Mouse (Mus musculus) mature B cell (primary cell): Measurements from ENCODE around the gene Hnrnpl.

Source experiments
- in situ Hi-C: fragments of 300-500 bp; cut with MboI; formaldehyde crosslinking; loops from 2 replicates; pipeline ENCODE4 v1.14.3; 2019

Hnrnpl gene

GRCm38 (mm10) chr7:28790066-28790806, 18.1 kb upstream of the Hnrnpl start:
- in situ Hi-C loops, result no loop called here

GRCm38 (mm10) chr7:28791706-28792105, 16.6 kb upstream of the Hnrnpl start:
- in situ Hi-C loops, result no loop called here

DNA sequence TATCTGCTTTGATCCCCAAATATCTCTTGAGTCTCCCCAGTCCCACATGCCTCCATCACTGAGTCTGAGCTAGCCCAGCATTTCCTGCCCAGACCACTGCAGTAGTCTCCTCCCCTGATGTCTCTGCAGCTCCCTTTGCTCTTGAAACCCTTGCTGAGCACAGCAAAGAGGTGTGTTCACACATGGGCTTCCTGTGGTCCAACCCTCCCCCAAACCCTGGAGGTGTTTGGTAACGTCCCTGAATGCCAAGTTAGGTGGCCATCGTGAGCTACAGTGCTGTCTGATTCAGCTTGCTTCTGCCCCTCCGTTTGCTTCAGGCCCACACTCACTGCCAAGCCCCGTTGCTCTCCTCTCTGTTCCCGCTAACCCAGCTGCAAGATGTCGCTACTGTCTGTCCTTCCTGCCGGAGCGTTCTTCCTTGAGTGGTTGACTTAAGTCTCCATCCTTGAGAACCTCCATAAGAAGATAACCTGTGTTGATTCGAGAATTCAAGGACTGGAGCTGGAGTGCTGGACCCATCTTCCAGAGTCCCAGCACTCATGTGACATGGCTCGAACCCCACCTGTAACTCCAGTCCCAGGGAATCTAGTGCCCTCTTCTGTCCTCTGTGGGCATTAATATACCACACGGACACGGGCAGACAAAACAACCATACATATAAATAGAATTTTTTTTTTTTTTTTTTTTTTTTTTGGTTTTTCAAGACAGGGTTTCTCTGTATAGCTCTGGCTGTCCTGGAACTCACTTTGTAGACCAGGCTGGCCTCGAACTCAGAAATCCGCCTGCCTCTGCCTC, 15.8 kb upstream of the Hnrnpl start:
- in situ Hi-C loops, result no loop called here

- in situ Hi-C loops, result no loop called here
These were observed 14.5 kb upstream of the Hnrnpl start for GRCm38 (mm10) chr7:28793834-28794233.

DNA sequence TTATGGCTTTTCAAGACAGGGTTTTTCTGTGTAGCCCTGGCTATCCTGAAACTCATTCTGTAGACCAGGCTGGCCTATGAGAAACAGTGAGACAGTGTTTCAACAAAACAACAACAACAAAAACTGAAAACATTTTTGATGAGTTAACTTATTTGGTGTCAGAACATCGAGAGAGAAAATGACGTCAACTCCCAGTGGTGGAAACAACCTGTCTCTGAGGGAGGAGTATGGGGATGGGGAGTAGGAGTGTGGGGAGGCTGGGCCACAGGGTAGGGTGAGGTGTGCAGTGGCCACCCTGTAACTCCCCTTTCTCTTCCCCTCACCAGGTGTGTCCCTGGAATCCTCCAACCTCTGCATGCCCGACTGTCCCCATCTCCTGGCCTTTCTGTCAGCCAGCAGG, 13.8 kb upstream of the Hnrnpl start:
- in situ Hi-C loops, result no loop called here

DNA sequence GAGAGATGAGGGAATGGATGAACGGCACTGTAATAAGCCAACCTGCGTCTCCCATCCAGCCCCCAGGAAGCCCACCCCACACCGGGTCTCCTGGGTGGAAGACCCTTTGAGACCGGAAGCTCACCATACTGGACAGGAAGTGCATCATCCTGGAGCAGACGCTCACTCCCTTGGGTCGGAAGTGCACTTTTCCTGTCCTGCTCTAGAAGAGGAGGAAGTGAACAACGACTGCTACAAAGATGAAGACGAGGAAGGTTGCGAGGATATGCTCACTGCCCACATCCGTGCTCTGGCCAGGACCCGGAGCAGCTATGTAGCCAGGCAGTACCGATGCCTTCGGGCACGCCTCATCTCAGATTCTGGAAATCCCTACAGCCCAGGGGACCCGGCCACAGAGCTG, 12.5 kb upstream of the Hnrnpl start:
- in situ Hi-C loops, result loop anchor here (5.0 kb wide), 1 partner anchor 71 kb away; no protein-coding TSS in a partner anchor

GRCm38 (mm10) chr7:28796562-28796975, 11.8 kb upstream of the Hnrnpl start:
- in situ Hi-C loops, result loop anchor here (5.0 kb wide), 1 partner anchor 71 kb away; no protein-coding TSS in a partner anchor

GRCm38 (mm10) chr7:28799994-28800393, 8.3 kb upstream of the Hnrnpl start:
- in situ Hi-C loops, result loop anchor here (5.0 kb wide), 1 partner anchor 67 kb away; no protein-coding TSS in a partner anchor

DNA sequence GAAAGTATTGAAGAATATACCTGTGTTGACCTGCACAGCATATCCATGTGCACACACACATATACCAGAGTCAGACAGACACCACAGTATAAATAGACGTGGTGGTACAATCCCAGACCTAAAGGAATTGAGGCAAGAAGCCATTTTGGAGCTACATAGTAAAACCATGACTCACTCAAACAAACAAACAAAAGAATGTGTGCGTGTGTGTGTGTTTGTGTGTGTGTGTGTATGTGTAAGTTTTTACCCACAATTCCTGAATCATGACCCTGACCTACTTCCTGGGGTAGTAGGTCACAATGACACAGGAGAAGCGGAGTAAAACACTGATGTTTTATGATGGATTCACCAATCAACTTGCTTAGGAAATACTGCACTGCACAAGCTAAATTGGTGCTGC, 6.9 kb upstream of the Hnrnpl start:
- in situ Hi-C loops, result no loop called here

GRCm38 (mm10) chr7:28801901-28802670, 6.3 kb upstream of the Hnrnpl start:
- in situ Hi-C loops, result no loop called here

GRCm38 (mm10) chr7:28802846-28803588, 5.3 kb upstream of the Hnrnpl start:
- in situ Hi-C loops, result no loop called here

DNA sequence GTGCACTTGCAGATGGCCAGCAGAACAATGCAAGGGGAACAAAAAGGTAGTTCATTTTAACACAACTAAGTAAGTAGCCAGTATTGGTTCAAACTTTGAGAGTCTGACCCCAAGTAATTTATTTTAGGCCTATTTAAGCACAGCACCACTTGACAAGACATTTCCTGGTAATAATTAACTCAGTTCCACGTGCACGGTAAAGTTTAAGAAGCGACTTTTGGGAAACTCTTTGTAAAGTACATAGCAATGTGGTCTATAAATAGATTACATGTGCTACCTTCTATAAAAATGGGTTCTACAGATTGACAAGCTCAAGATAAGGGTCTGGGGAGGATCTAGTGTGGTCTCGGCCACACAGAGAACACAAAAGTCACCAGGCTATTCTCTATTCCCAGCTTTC, 4.6 kb upstream of the Hnrnpl start:
- in situ Hi-C loops, result no loop called here

- in situ Hi-C loops, result no loop called here
These were observed 1.5 kb upstream of the Hnrnpl start for GRCm38 (mm10) chr7:28806869-28807268.

DNA sequence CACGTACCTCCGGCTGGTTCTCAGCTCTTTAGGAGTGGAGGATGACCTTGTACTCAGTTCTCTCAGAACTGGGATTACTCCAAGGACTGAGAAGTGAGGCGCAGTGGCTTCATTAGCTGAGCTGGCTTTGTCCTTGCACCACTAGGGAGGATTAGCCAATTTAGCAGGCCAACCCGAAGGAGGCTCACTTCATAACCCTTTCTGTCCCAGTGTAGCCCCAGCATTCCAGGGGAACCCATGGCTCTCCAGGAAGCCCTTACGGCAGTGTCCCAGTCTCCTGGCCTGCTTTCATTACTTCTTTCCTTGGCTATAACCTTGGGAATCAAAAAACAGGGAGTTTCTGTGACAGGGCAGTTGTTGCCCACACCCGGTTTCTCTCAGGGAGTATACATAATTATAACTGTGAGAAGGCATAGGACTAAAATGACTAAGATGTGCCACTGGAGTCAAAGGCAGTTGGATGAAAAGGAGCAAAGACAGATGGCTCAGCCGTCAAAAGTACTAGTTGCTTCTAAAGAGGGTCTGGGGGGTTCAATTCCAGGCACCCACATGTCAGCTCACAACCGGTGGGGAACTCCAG, 610 bp upstream of the Hnrnpl start:
- in situ Hi-C loops, result no loop called here

DNA sequence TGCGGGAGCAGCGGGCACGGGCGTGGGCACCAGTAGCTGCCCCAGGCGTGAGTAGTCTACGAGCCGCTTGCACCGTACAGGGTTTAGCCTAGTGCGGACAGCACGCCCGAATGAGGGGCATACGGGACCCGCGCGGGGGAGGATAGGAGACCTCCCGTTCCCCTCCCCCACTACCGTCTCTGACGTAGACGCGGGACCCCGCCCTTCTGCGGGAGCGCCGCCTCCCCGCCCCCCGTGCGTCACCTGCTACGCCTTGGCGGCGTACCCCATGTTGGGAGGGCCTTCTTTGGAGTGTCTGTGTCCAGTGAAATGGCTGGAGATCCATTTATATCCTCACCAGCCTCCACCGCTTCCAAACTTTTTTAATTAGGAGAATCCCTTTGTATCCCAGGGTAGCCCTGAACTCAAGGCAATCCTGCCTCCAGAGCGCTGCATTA, 634 bp downstream of the Hnrnpl start:
- in situ Hi-C loops, result no loop called here

GRCm38 (mm10) chr7:28809401-28810089, 1.2 kb downstream of the Hnrnpl start:
- in situ Hi-C loops, result no loop called here

DNA sequence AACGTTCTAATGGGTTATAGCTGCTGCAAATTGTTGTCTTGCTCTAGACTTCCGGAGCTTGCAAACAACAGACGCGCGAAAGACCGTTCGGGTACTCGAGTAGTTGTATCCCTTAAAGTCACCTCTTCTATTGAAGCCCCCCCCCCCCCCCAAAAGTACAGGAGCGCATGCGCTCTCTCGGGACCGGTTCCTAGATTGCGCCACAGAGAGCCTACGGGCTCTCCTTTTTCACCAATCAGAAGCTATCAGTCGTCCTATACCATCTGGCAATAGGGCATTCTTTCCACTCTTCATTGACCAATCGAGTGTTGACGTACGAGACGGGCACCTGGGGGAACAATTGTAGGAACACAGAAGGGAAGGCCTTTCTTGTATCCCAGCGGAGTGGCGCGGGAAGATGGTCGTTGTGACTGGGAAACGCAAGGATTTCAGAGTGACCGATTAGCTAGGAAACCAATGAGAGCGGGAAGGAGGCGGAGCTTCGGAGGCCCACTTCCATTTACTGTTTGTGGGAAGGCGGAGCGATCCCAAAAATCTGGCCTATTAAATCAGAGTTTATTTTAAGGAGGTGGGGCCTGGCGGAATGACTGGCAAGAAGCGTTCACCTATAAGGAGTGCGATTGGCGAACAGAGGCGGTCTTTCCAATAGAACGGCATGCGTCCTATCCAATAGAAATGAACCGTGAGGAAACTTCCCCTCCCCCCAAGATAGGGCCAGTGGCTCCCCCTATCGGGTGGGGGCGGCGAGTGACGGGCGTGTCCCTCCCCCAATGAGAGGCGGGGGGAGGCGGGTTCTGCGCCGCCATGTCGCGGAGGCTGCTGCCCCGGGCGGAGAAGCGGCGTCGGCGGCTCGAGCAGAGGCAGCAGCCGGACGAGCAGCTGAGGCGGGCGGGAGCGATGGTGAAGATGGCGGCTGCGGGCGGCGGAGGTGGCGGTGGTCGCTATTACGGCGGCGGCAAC, 2.0 kb downstream of the Hnrnpl start:
- in situ Hi-C loops, result no loop called here

- in situ Hi-C loops, result no loop called here
These were observed 2.9 kb downstream of the Hnrnpl start for GRCm38 (mm10) chr7:28811228-28811627.

GRCm38 (mm10) chr7:28811640-28812275, 3.4 kb downstream of the Hnrnpl start:
- in situ Hi-C loops, result no loop called here
